Mouse (Mus musculus) cortical plate, adult 2 months (tissue): ENCODE data around the gene Metrn. TPM values are rescaled to one million over a fixed set of nuclear protein-coding genes. Genes with fewer than 3 reads are reported as not detected.

ENCODE experiments used
- H3K27ac ChIP-seq: fragments of 200-500 bp; 2 replicates; pipeline ENCODE4 v1.5.1; 2012; ENCODE audit warnings: low read length, control low read depth, inconsistent platforms; ENCODE audit not compliant: insufficient read depth
- H3K4me1 ChIP-seq: fragments of 200-500 bp; 2 replicates; pipeline ENCODE4 v1.6.1; 2011; ENCODE audit warnings: low read length; ENCODE audit not compliant: control insufficient read depth, insufficient read depth
- H3K4me3 ChIP-seq: fragments of 200-500 bp; 2 replicates; pipeline ENCODE4 v1.5.1; 2011; ENCODE audit warnings: mild to moderate bottlenecking, low read length, control low read depth; ENCODE audit not compliant: insufficient read depth
- CTCF ChIP-seq: fragments of 200-500 bp; IDR thresholded peaks from 2 replicates; pipeline ENCODE4 v1.5.1; 2011; ENCODE audit warnings: mild to moderate bottlenecking, control low read depth, low read length; ENCODE audit not compliant: insufficient read depth; ENCODE audit errors: extremely low read depth
- POLR2A ChIP-seq: fragments of 200-500 bp; IDR thresholded peaks from 2 replicates; pipeline ENCODE4 v1.6.1; 2011; ENCODE audit warnings: mild to moderate bottlenecking, low read length, control low read depth; ENCODE audit not compliant: insufficient read depth; ENCODE audit errors: extremely low read depth
- polyA plus RNA-seq: library from polyadenylated mRNA; depleted of rRNA; stranded (reverse); fragments of >200 nt; gene quantifications from 2 replicates; pipeline ENCODE4 v1.2.3, GENCODE M21; 2012

The Metrn gene
- polyA plus RNA-seq, 1 experiment: 141 TPM

DNA sequence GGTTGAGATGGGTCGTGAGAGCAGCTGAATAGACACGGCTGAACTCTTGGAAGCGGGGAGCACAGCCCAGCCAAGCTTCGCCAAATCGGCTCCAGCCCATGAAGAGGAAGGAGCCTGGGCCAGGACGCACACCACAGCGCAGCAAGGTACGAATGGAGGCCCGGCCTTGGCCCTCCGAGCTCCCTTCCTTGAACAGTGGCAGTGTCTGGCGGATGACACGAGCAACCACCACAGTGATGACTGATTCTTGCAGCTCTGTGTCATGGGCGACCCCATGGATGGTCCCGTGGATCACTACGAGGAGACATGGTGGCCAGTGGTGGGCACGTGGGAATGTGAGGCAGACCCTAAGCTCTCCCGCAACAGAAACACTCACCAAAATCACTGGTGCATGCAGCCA is 1.9 kb downstream of the Metrn start:
- H3K4me3 ChIP-seq: peak overlapping the region; percentile 17; the same call in 1 of the 2 replicates
- TF ChIP-seq CTCF (no peak), POLR2A (no peak)
- H3K4me1 ChIP-seq: peaks cover 5% of the 10 kb centered on the region
- H3K27ac ChIP-seq: peak overlapping the region; percentile 75

DNA sequence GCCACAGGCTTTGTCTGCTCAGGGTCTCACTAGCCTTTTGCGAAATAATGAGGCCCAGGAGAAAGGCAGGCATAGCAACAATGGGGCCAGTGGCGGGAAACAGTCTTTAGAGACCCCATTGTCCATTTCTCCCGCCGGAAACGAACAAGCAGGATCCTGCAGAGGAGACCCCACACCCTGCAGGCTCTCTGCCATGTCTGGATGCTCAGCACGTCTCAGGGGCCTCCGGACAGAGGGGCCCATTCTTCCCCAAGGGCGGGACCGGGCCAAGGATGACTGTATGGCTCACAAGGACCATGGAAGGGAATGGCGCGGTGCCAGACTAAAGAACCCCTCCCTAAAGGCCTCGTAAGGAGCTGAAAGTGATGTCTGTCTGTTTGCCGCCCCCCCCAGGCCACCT is 2.7 kb downstream of the Metrn start:
- no peak overlapping the region for H3K4me3 ChIP-seq
- H3K4me1 ChIP-seq: peaks cover 5% of the 10 kb centered on the region
- no peak for TF ChIP-seq POLR2A
- no peak for TF ChIP-seq CTCF
- no peak overlapping the region for H3K27ac ChIP-seq

DNA sequence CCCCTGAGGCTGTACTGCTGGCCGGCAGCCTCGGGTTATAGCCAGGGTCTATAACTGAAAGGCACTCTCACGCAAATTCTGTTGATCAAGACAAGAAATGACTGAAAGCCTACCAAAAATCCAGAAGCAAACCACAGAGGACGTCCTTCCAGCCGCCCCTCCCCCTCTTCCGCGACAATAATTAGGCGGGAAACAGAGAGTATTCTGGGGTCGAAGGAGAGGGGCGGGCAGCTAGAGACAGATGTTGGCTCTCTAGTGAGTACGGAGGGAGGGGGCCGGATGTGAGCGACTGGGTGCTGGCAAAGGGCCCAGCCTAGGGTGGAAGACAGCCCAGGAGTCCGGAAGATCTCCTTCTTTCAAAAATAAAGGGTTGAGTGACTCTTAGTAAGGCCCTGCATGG is 4.3 kb downstream of the Metrn start, which contains the start of gene Fam173a:
Gene Fam173a (minus strand): TSS at position 287 of the 400 bp plus-strand sequence.
- Histone ChIP-seq H3K27ac (peak within 1 kb of the TSS; percentile 74), H3K4me1 (peaks cover 5% of the 10 kb centered on the region), H3K4me3 (peak within 1 kb of the TSS; percentile 75)
- TF ChIP-seq CTCF: no peak
- no peak for TF ChIP-seq POLR2A

DNA sequence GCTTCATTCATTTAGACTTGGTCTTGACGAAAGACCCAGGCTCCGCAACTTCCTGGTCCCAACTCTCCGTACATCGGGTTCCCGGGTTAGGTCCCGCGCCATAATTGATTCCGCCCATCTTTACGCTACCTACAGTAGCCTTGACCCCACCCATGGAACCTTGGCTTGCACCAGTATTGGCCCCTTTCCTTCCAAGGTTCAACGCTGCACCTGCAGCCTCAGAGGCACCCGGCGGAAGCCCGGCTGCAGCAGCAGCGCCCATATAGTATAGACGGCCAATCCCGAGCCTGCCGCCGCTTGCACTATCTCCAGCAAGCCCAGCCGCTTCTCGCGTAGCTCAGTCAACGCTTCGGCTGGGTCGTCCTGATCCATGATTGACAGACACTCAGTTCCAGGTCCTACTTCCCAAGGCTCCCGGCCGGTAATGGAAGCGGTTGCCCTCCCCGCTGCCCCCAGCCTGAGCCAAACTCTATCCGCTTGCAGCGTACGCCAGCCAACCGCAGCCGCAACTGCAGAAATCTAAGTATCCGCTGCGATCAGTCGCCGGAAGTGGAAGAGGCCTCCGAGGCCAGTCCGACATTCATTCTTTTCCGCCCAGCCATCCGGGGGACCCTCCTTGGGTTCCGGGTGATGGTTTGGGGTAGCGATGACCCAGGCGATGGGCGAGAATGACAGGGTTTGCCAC is 5.0 kb downstream of the Metrn start:
- Histone ChIP-seq H3K27ac (peak overlapping the region; percentile 71), H3K4me1 (peaks cover 5% of the 10 kb centered on the region), H3K4me3 (peak overlapping the region; percentile 75)
- TF ChIP-seq CTCF: no peak
- TF ChIP-seq POLR2A: peak; percentile 86

DNA sequence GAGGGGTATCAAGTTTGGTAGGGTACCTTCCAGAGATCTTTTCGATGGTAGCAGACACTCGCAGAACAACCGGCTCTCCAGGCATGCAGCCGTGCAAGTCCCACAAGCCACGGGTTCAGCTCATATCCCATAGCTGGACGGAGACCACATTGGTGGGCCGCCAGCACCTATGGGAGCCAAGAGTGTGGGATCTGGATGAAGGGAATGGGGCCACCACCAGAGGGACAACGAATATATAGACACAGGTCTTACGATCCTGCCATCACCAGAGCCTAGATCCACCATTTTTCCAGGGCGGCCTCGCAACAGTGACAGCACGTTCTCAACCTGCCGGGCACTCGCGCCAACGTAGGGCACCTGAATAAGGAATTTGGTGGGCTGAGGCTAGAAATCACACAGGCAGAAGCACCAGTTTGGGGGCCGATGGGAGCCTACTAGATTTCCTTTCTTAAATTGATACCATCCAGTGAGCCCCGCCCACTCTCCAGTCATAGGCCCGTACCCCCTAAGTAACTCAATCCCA is 5.6 kb downstream of the Metrn start:
- H3K27ac ChIP-seq: no peak overlapping the region
- TF ChIP-seq CTCF (no peak), POLR2A (no peak)
- peak overlapping the region; percentile 75 for H3K4me3 ChIP-seq
- peaks cover 5% of the 10 kb centered on the region for H3K4me1 ChIP-seq

DNA sequence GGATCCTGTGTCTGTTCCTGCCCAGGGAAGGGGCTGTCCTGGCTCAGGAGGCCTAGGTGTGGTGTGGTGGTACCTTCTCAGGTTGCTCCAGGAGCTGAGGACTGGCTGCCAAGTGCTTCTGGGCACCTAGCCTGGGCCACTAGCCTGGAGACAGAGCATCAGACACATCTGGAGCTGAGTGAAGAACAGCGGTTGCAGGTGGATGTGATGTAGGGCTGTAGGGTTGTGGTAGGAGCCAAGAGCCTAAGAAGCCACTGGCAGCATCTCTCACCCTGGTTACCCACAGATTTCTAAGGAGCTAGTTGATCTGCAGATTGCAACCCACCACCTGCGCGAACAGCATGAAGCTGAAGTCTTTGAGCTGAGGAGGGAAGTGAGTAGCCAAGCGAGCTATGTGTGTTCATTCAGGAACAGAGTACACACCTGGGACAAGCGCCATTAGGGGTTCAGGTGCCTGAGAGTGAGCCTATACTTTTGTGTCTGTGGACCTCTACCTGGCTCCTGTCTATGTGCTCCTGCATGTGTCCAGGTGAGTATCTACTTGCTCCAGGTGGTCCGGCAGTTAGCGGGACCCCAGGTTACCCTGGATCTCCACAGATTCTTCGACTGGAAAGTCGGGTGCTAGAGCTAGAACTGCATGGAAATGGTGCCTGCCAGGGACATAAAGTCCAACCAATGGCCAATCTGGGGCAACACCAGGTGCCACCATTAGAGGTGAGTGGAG is 10.0 kb downstream of the Metrn start:
- TF ChIP-seq CTCF (no peak), POLR2A (0 out of 2 replicates have a peak, but pooled peaks have one; percentile 5)
- H3K4me1 ChIP-seq: peaks cover 10% of the 10 kb centered on the region
- no peak overlapping the region for H3K4me3 ChIP-seq
- H3K27ac ChIP-seq: no peak overlapping the region

DNA sequence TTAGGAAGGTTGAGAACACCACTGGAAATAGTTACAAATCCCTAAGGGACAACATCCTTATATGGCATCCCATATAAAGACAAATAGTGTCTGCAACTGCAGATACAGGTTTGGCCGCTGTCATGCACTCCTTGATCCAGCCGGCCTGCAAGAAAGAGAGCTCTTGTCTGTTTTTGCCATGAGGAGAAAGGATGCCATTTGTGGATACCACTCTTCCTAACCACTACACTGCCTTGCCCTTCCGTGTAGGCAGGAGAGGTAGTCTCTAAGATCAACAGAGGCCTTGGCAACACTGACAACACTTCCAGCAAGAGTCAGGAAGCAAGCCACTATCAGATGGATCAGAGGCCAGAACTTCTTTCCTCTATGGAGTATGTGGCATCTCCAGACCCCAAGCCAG is 10.7 kb downstream of the Metrn start, which contains the start of gene Ccdc78:
Gene Ccdc78 (plus strand): TSS at position 301 of the 400 bp plus-strand sequence.
- TF ChIP-seq POLR2A: no peak
- TF ChIP-seq CTCF: no peak
- 0 out of 2 replicates have a peak within 1 kb of the TSS, but pooled peaks have one; percentile 55 for H3K27ac ChIP-seq
- H3K4me3 ChIP-seq: peak within 1 kb of the TSS; percentile 74
- H3K4me1 ChIP-seq: peaks cover 8% of the 10 kb centered on the region

DNA sequence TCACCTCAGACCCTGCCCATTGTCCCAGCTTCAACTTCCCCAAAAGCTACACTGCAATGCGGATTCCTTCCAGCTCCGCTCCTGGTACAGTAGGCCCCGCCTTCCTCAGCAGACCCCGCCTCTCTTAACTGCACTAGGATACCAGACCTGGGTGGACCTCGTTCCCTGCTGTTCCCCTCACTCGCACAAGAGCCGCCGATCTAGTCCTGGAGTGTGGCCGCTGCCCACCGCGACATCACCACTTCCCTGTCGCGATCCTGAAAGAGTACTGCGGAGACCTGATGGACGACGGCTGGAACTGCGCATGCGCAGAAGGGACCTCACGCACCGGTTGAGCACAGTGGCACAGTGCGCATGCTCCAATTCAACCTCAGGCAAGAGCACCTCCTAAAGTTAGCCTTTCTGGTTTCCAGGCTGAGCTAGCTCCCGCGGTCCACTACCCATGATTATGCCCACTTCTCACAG is 11.6 kb downstream of the Metrn start, which contains the start of gene Haghl:
Gene Haghl (minus strand): TSS at position 393 of the 465 bp plus-strand sequence.
- H3K4me1 ChIP-seq: peaks cover 7% of the 10 kb centered on the region
- TF ChIP-seq POLR2A (peak; percentile 94), CTCF (no peak)
- peak within 1 kb of the TSS; percentile 55; the same call in 1 of the 2 replicates for H3K27ac ChIP-seq
- peak within 1 kb of the TSS; percentile 74 for H3K4me3 ChIP-seq

DNA sequence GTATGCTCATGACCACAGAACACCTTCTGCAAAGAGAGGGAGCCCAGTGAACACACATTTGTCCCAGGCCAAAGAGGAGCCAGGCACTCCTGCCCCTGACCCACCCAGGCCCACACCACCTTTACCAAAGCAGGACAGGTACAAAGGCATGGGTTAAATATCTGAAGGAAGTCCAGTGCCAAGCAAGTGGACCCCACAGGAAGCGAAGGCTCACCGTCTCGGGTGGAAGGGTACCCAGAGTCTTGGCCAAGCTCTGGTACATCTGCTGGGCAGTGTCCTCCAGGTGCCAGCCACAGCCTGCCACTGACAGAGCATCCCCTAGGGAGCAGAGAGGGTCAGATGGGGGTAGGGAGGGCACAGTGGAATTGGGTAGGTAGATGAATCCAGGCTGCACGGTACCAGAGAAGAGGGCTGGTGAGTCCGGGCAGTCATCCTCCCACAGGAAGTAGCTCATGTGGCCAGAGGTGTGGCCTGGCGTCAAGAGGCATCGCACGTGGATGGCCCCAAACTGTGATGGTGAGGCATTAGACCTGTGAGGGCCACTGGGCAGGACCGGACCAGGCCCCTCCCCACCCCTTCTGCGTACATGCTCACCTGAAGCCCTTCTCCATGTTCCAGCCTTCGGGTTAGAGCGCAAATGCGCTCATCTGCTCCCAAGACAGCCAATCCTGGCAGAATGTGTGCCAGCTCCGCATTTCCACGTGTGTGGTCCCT is 12.9 kb downstream of the Metrn start:
- Histone ChIP-seq H3K4me1 (peaks cover 7% of the 10 kb centered on the region), H3K4me3 (peak overlapping the region; percentile 74), H3K27ac (no peak overlapping the region)
- TF ChIP-seq CTCF (no peak), POLR2A (no peak)
